Mouse (Mus musculus) kidney, postnatal 0 days (tissue): ENCODE measurements at regions not wholly inside any gene's neighbourhood (a gene's known extent, or its start where the extent isn't known, plus 50 kb on each side); places are given as distances from the start of the nearest gene placed in this dataset.
A peak's percentile ranks its signal among the peaks of the same experiment; 100 is the strongest.

Experiments used
- ATAC-seq: fragments of 200-750 bp; cut with Nextera tagmentation; replicated peaks from 2 replicates; pipeline ENCODE4 v1.8.0; 2017; ENCODE audit warnings: low read depth, moderate number of reproducible peaks, moderate TSS enrichment, moderate library complexity; ENCODE audit not compliant: low FRiP score
- DNase-seq: peaks from one replicate; pipeline ENCODE4 v3.0.0-alpha.2; 2016; ENCODE audit warnings: low spot score
- H3K27ac ChIP-seq: fragments of 300-500 bp; sonication (generic); 2 replicates; pipeline ENCODE4 v1.5.1; 2014; ENCODE audit warnings: mild to moderate bottlenecking
- H3K27me3 ChIP-seq: fragments of 300-500 bp; sonication (generic); 2 replicates; pipeline ENCODE4 v1.6.1; 2014; ENCODE audit warnings: low read length, mixed read lengths; ENCODE audit not compliant: insufficient read depth
- H3K36me3 ChIP-seq: fragments of 300-500 bp; sonication (generic); 2 replicates; pipeline ENCODE4 v1.6.1; 2014; ENCODE audit warnings: low read length, mixed read lengths; ENCODE audit not compliant: insufficient read depth
- H3K4me1 ChIP-seq: fragments of 300-500 bp; sonication (generic); replicated peaks from 2 replicates; pipeline ENCODE4 v1.6.1; 2014; ENCODE audit warnings: antibody characterized with exemption, low read length, mixed read lengths; ENCODE audit not compliant: insufficient read depth
- H3K4me2 ChIP-seq: fragments of 300-500 bp; sonication (generic); 2 replicates; pipeline ENCODE4 v1.6.1; 2014; ENCODE audit warnings: mild to moderate bottlenecking, low read length, moderate library complexity, mixed read lengths
- H3K4me3 ChIP-seq: fragments of 300-500 bp; sonication (generic); replicated peaks from 2 replicates; pipeline ENCODE4 v1.5.1; 2014; ENCODE audit warnings: low read depth, low read length
- H3K9ac ChIP-seq: fragments of 300-500 bp; sonication (generic); 2 replicates; pipeline ENCODE4 v1.6.1; 2014; ENCODE audit warnings: low read depth, low read length
- H3K9me3 ChIP-seq: fragments of 300-500 bp; sonication (generic); replicated peaks from 2 replicates; pipeline ENCODE4 v1.6.1; 2016; ENCODE audit warnings: low read length, inconsistent platforms, mixed read lengths
- CTCF ChIP-seq: IDR thresholded peaks from 2 replicates; pipeline ENCODE4 v1.5.1; 2016; ENCODE audit warnings: antibody characterized with exemption, low read depth, mild to moderate bottlenecking, moderate library complexity
- WGBS: fragments of 180-500 bp; shearing (Covaris S2); extraction: QIAGEN DNeasy Blood & Tissue Kit; methylation state at CpG from one replicate; pipeline ENCODE4 v1.1.7; 2014; 5-methylcytosine and 5-hydroxymethylcytosine counted together

DNA sequence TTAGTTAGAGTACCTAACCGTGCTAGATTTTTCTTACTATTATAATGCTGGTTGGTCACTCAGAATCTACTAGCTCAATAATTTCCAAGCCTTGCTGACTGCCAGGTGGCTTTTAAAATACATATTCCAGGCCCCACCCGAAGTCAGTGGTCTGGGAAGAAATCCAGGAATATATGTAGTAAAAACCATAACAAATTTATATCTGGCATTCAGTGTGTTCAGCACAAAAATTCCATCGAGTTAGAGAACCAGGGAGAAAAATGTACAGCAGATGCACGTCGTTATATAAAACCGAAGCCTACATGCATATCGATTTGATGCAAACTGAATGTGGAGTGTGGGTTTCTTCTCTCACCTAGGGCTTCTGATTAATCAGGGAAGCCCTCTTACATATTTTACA is 229.5 kb upstream of the N6amt1 start:
- Histone ChIP-seq H3K27me3 (no peaks in the 10 kb centered on the region), H3K27ac (no peak overlapping the region), H3K9me3 (no peaks in the 10 kb centered on the region), H3K4me3 (no peak overlapping the region), H3K36me3 (no peaks in the 10 kb centered on the region), H3K4me2 (no peak overlapping the region), H3K9ac (no peak overlapping the region), H3K4me1 (no peaks in the 10 kb centered on the region)
- no peak for TF ChIP-seq CTCF
- 80% methylated on average over 7 of the region's 7 CpGs for WGBS
- ATAC-seq (no peak), DNase-seq (no peak)

DNA sequence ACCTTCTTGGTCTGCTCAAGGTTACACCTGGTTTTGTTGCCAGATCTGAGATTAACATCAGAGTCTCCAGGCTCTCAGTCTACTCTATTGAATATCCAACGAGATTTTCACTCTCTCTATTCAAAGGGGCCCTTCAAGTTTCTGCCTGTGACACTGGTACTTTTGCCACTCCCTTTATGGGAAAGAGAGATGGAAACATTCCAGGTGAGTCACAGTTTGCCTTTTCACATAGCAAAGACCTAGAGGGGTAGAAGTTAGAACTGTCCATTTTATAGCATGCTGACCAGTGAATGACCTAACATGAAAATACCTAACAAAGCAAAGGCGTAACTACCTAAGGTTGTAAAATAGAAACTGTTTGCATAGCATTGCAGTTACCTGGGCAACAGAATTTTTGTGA is 250.4 kb upstream of the N6amt1 start:
- H3K4me3 ChIP-seq = no peak overlapping the region
- ATAC-seq (no peak), DNase-seq (no peak)
- no peak overlapping the region for H3K9ac ChIP-seq
- TF ChIP-seq CTCF = no peak
- H3K27ac ChIP-seq = no peak overlapping the region
- 67% methylated on average over 2 of the region's 2 CpGs for WGBS
- no peaks in the 10 kb centered on the region for H3K27me3 ChIP-seq
- H3K4me2 ChIP-seq = no peak overlapping the region
- no peaks in the 10 kb centered on the region for H3K36me3 ChIP-seq
- no peaks in the 10 kb centered on the region for H3K4me1 ChIP-seq
- H3K9me3 ChIP-seq = no peaks in the 10 kb centered on the region

DNA sequence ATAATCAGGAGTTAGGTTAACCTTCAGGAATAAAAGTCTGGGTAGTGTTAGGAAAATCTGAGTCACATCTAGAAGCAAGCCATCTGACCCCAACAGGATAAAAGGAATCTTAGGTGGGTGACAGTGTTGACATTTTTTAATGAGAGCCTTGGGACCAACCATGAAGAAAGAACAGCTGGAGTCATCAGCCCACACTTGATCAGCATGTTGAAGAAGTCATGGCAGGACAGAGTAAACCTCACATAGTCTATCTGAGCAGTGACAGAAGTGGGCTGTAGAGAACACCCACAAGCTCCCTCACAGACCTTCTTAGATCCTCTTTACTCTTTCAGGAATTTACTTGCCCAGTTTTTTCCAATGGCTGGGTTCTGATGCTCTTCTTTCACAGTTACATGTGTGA is 251.9 kb upstream of the N6amt1 start:
- Histone ChIP-seq H3K36me3 (no peaks in the 10 kb centered on the region), H3K9ac (no peak overlapping the region), H3K27ac (no peak overlapping the region), H3K9me3 (no peaks in the 10 kb centered on the region), H3K4me1 (no peaks in the 10 kb centered on the region), H3K27me3 (no peaks in the 10 kb centered on the region), H3K4me3 (no peak overlapping the region), H3K4me2 (no peak overlapping the region)
- ATAC-seq (no peak), DNase-seq (no peak)
- TF ChIP-seq CTCF = no peak

- H3K4me3 ChIP-seq = no peak overlapping the region
- H3K36me3 ChIP-seq = no peaks in the 10 kb centered on the region
- ATAC-seq (no peak), DNase-seq (no peak)
- H3K9ac ChIP-seq = no peak overlapping the region
- WGBS = 88% methylated on average over 2 of the region's 2 CpGs
- no peak overlapping the region for H3K4me2 ChIP-seq
- no peak for TF ChIP-seq CTCF
- no peaks in the 10 kb centered on the region for H3K9me3 ChIP-seq
- H3K27me3 ChIP-seq = no peaks in the 10 kb centered on the region
- H3K4me1 ChIP-seq = no peaks in the 10 kb centered on the region
- H3K27ac ChIP-seq = no peak overlapping the region
Measured at GRCm38 (mm10) chr16:87092011-87092410, 262.0 kb upstream of the N6amt1 start.

- Histone ChIP-seq H3K27me3 (no peaks in the 10 kb centered on the region), H3K9ac (no peak overlapping the region), H3K4me3 (no peak overlapping the region), H3K4me2 (no peak overlapping the region), H3K36me3 (no peaks in the 10 kb centered on the region), H3K4me1 (no peaks in the 10 kb centered on the region), H3K9me3 (no peaks in the 10 kb centered on the region), H3K27ac (no peak overlapping the region)
- 74% methylated on average over 3 of the region's 3 CpGs for WGBS
- no peak for DNase-seq
- no peak for TF ChIP-seq CTCF
- no peak for ATAC-seq
Measured at GRCm38 (mm10) chr16:87089322-87089721, 264.7 kb upstream of the N6amt1 start.

DNA sequence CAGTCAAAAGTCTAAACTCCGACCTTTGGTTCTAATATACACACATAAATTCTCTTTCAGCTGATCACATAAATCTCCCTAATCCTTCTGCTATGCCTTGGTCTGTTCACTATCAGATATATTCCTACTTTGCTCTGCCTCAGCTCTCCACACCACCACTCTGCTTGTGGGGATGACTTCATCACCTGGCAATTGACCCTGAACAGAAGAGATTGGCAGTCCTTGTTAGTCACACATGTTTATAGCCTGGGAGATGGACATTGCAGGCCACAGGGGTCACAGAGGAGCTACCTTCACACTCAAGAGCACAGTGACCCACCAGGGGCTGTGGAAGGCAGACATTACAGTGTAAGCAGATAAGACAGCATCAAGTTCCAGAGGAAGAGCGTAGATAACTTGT is 270.5 kb upstream of the N6amt1 start:
- Histone ChIP-seq H3K4me3 (no peak overlapping the region), H3K9me3 (no peaks in the 10 kb centered on the region), H3K36me3 (no peaks in the 10 kb centered on the region), H3K4me2 (no peak overlapping the region), H3K4me1 (no peaks in the 10 kb centered on the region), H3K27ac (no peak overlapping the region), H3K9ac (no peak overlapping the region), H3K27me3 (no peaks in the 10 kb centered on the region)
- ATAC-seq = peak; percentile 52; the same call in 1 of the 2 replicates
- no peak for TF ChIP-seq CTCF
- 32% methylated on average over 2 of the region's 2 CpGs for WGBS
- no peak for DNase-seq

DNA sequence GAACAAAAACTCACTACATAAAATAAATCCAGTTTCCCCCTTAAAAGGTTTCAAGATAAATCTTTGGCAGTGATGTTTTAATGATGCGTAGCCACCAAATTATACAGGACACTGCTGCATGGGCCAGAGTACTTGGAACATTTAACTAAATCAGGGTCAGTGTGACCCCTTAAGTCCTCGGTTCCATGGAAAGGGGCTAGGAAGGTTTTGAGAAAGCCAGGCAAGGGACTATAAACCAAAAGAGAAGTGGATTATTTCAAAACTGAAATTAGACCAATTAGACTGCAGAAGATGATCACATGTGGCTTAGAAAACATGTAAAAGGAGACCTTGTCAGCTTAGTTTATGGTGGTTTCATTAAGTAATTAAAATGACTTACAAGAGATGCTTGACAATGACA is 276.6 kb upstream of the N6amt1 start:
- no peak overlapping the region for H3K9ac ChIP-seq
- no peaks in the 10 kb centered on the region for H3K36me3 ChIP-seq
- H3K27ac ChIP-seq = no peak overlapping the region
- peak; percentile 74 for DNase-seq
- H3K9me3 ChIP-seq = no peaks in the 10 kb centered on the region
- no peak overlapping the region for H3K4me2 ChIP-seq
- no peak overlapping the region for H3K4me3 ChIP-seq
- no peaks in the 10 kb centered on the region for H3K27me3 ChIP-seq
- TF ChIP-seq CTCF = no peak
- H3K4me1 ChIP-seq = no peaks in the 10 kb centered on the region
- ATAC-seq = no peak
- 56% methylated on average over 2 of the region's 2 CpGs for WGBS
